Mouse (Mus musculus) intestine, embryonic 14.5 days (tissue): ENCODE results near the gene Tmem216. TPM values are rescaled to one million over a fixed set of nuclear protein-coding genes. Genes with fewer than 3 reads are reported as not detected.

ENCODE experiments used
- ATAC-seq: fragments of 200-750 bp; cut with Nextera tagmentation; replicated peaks from 2 replicates; pipeline ENCODE4 v1.8.0; 2017; ENCODE audit warnings: low read depth, moderate number of reproducible peaks, moderate TSS enrichment, moderate library complexity; ENCODE audit not compliant: low FRiP score, low TSS enrichment
- DNase-seq: peaks from one replicate; pipeline ENCODE4 v3.0.0-alpha.2; 2018; ENCODE audit warnings: low spot score
- H3K27ac ChIP-seq: fragments of 300-500 bp; sonication (generic); 2 replicates; pipeline ENCODE4 v1.5.1; 2014; ENCODE audit warnings: low read depth, mild to moderate bottlenecking, control low read depth
- H3K27me3 ChIP-seq: fragments of 300-500 bp; sonication (generic); replicated peaks from 2 replicates; pipeline ENCODE4 v1.6.1; 2014; ENCODE audit warnings: low read length, control low read depth; ENCODE audit not compliant: control insufficient read depth, insufficient read depth
- H3K36me3 ChIP-seq: fragments of 300-500 bp; sonication (generic); 2 replicates; pipeline ENCODE4 v1.6.1; 2014; ENCODE audit warnings: low read length, control low read depth; ENCODE audit not compliant: control insufficient read depth, insufficient read depth
- H3K4me1 ChIP-seq: fragments of 300-500 bp; sonication (generic); replicated peaks from 2 replicates; pipeline ENCODE4 v1.6.1; 2014; ENCODE audit warnings: low read length, control low read depth, mixed read lengths; ENCODE audit not compliant: control insufficient read depth, insufficient read depth
- H3K4me2 ChIP-seq: fragments of 300-500 bp; sonication (generic); 2 replicates; pipeline ENCODE4 v1.6.1; 2014; ENCODE audit warnings: low read length
- H3K4me3 ChIP-seq: fragments of 300-500 bp; sonication (generic); 2 replicates; pipeline ENCODE4 v1.5.1; 2014; ENCODE audit warnings: low read depth, low read length, control low read depth, mixed read lengths
- H3K9ac ChIP-seq: fragments of 300-500 bp; sonication (generic); 2 replicates; pipeline ENCODE4 v1.6.1; 2014; ENCODE audit warnings: mild to moderate bottlenecking, low read length
- H3K9me3 ChIP-seq: fragments of 300-500 bp; sonication (generic); 2 replicates; pipeline ENCODE4 v1.6.1; 2016; ENCODE audit warnings: low read length, control low read depth; ENCODE audit not compliant: control insufficient read depth
- WGBS: fragments of 180-500 bp; shearing (Covaris S2); extraction: QIAGEN DNeasy Blood & Tissue Kit; methylation state at CpG from one replicate; pipeline ENCODE4 v1.1.7; 2014; 5-methylcytosine and 5-hydroxymethylcytosine counted together
- polyA plus RNA-seq: library from polyadenylated mRNA; unstranded; fragments of >200 nt; fragmentation: Nextera tagmentation; extraction: Ambion mirVana; gene quantifications from 2 replicates; pipeline ENCODE4 v1.2.1, GENCODE M21; 2014

Gene Tmem216
- polyA plus RNA-seq, 1 experiment from 2014 or later, result 46.9 TPM

DNA sequence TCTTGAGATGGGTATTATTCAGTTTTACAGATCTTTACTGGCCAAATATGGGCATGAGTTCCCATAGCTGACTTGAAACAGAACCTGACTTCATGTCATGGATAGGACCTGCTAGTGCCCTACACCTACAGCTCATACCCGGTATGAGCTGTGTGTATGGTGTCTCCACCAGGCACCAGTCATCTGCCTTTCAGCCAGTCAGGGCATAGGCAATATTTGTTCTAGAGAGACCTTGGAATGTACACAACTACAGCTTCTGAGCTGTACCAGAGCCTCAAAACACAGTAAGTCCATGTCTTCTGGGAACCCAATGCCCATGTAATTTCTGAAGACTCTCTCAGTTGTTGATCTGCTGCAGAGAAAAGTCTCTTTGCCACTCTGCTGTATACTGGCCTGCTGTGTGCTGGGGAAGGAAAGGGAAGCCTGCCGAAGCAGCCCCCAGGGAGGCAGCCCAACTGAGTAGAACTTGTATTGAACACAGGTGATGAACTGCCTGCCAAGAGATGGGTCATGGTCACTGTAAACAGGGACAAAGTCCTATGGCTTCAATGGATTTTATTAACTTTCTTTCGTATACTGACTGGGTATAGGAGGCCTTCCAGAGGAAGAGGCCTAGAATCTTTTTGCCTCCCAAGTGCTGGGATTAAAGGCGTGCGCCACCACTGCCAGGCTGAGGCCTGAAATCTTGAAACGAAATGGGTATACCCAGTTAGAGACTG, 35.8 kb upstream of the Tmem216 start:
- WGBS, result 91% methylated on average over 6 of the region's 6 CpGs
- Histone ChIP-seq H3K27ac (no peak overlapping the region), H3K9ac (no peak overlapping the region), H3K4me2 (no peak overlapping the region), H3K36me3 (peaks cover 36% of the 10 kb centered on the region), H3K4me1 (no peaks in the 10 kb centered on the region), H3K4me3 (no peak overlapping the region), H3K9me3 (no peaks in the 10 kb centered on the region), H3K27me3 (no peaks in the 10 kb centered on the region)
- ATAC-seq (no peak), DNase-seq (no peak)

DNA sequence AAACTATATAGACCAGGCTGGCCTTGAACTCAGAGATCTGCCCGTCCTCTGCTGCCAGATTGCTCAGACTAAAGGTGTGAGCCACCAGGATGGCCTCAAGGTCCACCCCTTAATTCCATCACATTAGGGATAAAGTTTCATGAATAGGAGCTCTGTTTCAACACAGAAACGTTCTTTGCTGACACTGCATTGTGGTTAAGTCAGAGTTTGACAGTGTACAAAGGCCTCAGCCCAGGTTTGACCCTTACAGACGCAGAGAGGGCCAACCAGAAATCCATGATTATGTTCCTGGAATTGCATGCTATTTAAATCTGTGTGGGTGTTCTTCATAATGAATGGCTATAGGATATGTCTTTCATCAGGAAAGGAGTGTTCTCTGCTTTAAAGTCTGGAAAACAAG, 34.3 kb upstream of the Tmem216 start:
- H3K27ac ChIP-seq, result no peak overlapping the region
- DNase-seq (no peak), ATAC-seq (no peak)
- H3K4me2 ChIP-seq, result no peak overlapping the region
- no peaks in the 10 kb centered on the region for H3K4me1 ChIP-seq
- H3K9me3 ChIP-seq, result no peaks in the 10 kb centered on the region
- H3K36me3 ChIP-seq, result peaks cover 29% of the 10 kb centered on the region
- no peak overlapping the region for H3K4me3 ChIP-seq
- WGBS, result 72% methylated on average over 3 of the region's 3 CpGs
- H3K9ac ChIP-seq, result no peak overlapping the region
- no peaks in the 10 kb centered on the region for H3K27me3 ChIP-seq

DNA sequence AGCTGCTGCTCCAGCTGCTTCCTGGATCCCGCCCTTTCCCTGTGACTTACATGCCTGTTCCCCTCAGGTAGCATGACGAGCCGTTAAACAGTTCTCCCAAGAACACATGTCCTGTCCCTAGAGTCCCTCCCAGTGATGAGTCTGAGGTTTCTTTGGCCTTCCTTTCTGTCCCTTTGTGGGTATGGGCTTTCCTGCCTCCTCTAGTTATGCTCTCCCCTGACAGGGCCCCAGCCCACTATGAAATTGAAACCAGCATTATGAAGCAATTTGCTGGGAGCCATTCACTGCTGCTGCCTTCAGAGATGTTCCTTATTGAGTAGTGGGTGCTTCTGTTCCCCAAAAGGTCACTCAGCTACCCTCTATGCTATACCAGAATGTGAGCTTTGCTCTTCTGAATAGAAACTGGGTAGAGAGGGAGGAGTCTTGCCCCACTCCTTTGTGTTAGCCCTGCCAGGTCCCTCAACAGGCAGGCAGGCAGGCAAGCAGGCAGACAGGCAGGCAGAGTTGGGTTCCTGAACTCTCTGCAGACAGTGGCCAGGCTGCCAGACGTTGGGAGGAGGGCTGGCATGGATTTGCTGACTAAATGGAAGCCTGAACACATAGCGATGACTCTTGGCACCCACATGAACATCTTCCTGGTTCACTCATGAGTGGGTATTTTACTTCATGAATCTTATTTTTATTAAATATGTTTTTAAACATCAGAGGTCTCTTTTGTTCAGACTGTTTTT, 33.3 kb upstream of the Tmem216 start:
- H3K4me2 ChIP-seq, result no peak overlapping the region
- no peaks in the 10 kb centered on the region for H3K4me1 ChIP-seq
- no peak overlapping the region for H3K27ac ChIP-seq
- ATAC-seq (no peak), DNase-seq (no peak)
- H3K9ac ChIP-seq, result no peak overlapping the region
- H3K4me3 ChIP-seq, result no peak overlapping the region
- H3K36me3 ChIP-seq, result peaks cover 28% of the 10 kb centered on the region
- no peaks in the 10 kb centered on the region for H3K27me3 ChIP-seq
- 70% methylated on average over 5 of the region's 5 CpGs for WGBS
- no peaks in the 10 kb centered on the region for H3K9me3 ChIP-seq

DNA sequence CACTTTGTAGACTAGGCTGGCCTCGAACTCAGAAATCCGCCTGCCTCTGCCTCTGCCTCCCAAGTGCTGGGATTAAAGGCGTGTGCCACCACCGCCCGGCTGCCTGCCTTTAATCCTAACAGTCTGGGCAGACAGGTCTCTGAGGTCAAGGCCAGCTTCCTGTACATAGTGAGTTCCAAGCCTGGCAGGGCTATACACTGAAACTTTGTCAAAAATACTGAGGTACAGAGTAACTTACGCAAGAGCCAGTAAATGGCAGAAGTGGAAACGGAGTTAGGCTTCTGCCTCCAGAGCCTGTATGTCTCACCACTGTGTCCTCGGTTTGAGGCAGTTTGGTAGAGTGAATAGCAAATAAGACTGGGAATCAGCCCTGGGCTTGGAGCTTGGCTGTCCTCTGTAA, 31.2 kb upstream of the Tmem216 start:
- WGBS, result 89% methylated on average over 8 of the region's 8 CpGs
- Histone ChIP-seq H3K4me1 (no peaks in the 10 kb centered on the region), H3K27me3 (no peaks in the 10 kb centered on the region), H3K4me3 (no peak overlapping the region), H3K27ac (no peak overlapping the region), H3K4me2 (no peak overlapping the region), H3K9ac (no peak overlapping the region), H3K36me3 (peaks cover 8% of the 10 kb centered on the region; the same call in 1 of the 2 replicates), H3K9me3 (no peaks in the 10 kb centered on the region)
- ATAC-seq (no peak), DNase-seq (no peak)

DNA sequence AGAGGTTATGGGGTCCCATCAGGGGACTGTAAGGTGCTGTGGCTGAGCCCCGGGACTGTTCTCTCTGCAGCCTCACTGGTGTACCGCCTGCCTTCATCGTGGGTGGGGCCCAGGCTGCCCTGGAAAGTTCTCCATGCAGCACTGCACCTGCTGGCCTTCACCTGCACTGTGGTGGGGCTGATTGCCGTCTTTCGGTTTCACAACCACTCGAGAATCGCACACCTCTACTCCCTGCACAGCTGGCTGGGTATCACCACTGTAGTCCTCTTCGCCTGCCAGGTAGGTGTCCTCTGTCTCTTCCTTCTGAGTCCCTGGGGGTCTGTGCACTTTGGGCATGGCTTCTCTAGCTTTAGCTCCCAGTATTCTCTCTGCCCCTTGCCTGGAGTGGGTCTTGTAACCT, 29.1 kb upstream of the Tmem216 start:
- 0 out of 2 replicates have a peak, but pooled peaks cover 4% of the 10 kb centered on the region for H3K36me3 ChIP-seq
- WGBS, result 74% methylated on average over 8 of the region's 8 CpGs
- H3K9ac ChIP-seq, result no peak overlapping the region
- H3K9me3 ChIP-seq, result no peaks in the 10 kb centered on the region
- no peak overlapping the region for H3K4me2 ChIP-seq
- H3K4me1 ChIP-seq, result no peaks in the 10 kb centered on the region
- no peak overlapping the region for H3K4me3 ChIP-seq
- DNase-seq, result no peak
- ATAC-seq, result no peak
- H3K27ac ChIP-seq, result no peak overlapping the region
- H3K27me3 ChIP-seq, result no peaks in the 10 kb centered on the region

DNA sequence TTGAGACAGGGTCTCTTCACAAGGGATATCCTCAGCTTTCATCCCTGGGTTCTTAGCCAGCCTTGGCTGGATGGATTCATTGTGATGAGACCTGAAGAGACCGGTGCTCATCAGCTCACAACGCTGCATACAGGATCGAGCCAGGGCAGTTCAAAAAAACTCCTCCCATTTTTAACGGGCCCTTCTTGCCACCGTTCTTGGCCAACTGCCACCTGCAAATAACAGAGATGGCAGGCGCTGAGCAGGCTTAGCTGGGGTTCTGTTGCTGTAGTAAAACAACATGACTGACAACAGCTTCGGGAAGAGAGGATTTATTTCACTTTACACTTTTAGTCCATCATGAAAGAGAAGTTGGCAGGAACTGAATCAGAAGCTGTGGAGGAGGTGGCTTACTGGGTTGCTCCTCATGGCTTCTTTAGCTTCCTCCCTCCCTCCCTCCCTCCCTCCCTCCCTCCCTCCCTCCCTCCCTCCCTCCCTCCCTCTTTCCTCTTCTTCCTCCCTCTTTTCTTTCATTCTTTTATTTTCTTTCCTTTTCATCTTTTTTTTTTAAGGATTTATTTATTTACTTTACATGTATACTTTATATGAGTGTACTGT, 27.6 kb upstream of the Tmem216 start:
- DNase-seq (no peak), ATAC-seq (no peak)
- Histone ChIP-seq H3K9ac (no peak overlapping the region), H3K4me3 (no peak overlapping the region), H3K27ac (no peak overlapping the region), H3K4me1 (no peaks in the 10 kb centered on the region), H3K36me3 (0 out of 2 replicates have a peak, but pooled peaks cover 4% of the 10 kb centered on the region), H3K27me3 (no peaks in the 10 kb centered on the region), H3K9me3 (no peaks in the 10 kb centered on the region), H3K4me2 (no peak overlapping the region)
- 73% methylated on average over 7 of the region's 7 CpGs for WGBS

DNA sequence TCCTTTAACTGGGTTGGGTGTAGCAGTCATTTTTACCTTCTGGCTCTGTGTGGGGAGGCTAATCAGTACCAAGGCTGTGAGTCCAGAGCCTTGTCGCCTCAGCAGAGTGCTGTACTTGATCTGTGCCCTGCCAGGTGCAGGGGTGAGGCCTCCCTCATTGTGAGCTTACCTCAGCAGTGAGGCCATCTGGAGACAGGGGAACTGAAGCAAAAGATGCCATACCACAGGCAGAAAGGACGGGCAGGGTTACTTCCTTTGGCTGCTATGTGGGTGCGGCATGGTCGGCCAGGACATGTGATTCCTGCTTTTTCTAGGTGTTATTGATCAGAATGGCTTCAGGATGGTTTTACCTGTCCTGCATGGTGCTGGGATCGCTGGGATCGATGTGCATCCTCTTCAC, 25.9 kb upstream of the Tmem216 start:
- Histone ChIP-seq H3K27me3 (no peaks in the 10 kb centered on the region), H3K4me3 (no peak overlapping the region)
- ATAC-seq, result no peak

DNA sequence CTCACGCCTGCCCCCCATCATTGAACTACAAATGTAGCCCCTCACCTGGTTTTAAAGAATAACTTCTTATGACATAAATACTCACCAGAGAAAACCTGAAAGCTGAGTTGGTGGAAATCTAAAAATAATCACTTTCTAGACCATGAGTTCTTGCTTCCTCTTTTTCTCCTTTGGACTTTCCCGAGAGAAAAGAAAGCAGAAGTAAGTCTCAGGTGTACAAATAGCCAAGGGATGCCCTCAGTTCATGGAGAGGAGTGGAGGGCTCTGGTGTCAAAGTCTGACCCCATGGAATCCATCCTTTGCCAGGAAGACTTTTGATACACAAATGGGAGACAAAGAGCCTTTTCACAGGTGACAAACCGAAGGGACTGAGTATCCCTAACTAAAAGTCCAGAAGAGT, 24.7 kb upstream of the Tmem216 start:
- WGBS, result 86% methylated on average over 3 of the region's 3 CpGs
- Histone ChIP-seq H3K36me3 (no peaks in the 10 kb centered on the region), H3K9me3 (no peaks in the 10 kb centered on the region), H3K27me3 (no peaks in the 10 kb centered on the region), H3K9ac (no peak overlapping the region), H3K4me1 (peaks cover 13% of the 10 kb centered on the region), H3K4me3 (no peak overlapping the region), H3K4me2 (no peak overlapping the region), H3K27ac (no peak overlapping the region)
- DNase-seq (no peak), ATAC-seq (no peak)

More for the DNA sequence above, 25.9 kb upstream of the Tmem216 start:
- H3K9me3 ChIP-seq, result no peaks in the 10 kb centered on the region
- WGBS, result 85% methylated on average over 6 of the region's 6 CpGs
- peaks cover 7% of the 10 kb centered on the region for H3K4me1 ChIP-seq
- no peaks in the 10 kb centered on the region for H3K36me3 ChIP-seq
- H3K27ac ChIP-seq, result no peak overlapping the region
- H3K4me2 ChIP-seq, result no peak overlapping the region
- H3K9ac ChIP-seq, result no peak overlapping the region
- no peak for DNase-seq
